Mouse (Mus musculus) monocyte, adult 59 days (primary cell): ENCODE measurements around the gene P2rx2. TPM values are rescaled to one million over a fixed set of nuclear protein-coding genes. Genes with fewer than 3 reads are reported as not detected.

ENCODE experiments used
- total RNA-seq, 2 experiments: library from RNA; stranded (reverse); gene quantifications; one replicate each; pipeline ENCODE4 v1.2.4; 2023

The P2rx2 gene
- not detected for total RNA-seq

GRCm38 (mm10) chr5:110342648-110343284 lies at the start of gene P2rx2:
Gene P2rx2 (minus strand): TSS chr5:110343212.

GRCm38 (mm10) chr5:110344524-110344923 lies 1.5 kb upstream of the P2rx2 start, which contains the start of gene Lrcol1:
Gene Lrcol1 (plus strand): TSS chr5:110344730.

Other genes with a start within 250 kb of the P2rx2 start
- gene Gm35315, start 248.8 kb downstream of the P2rx2 start, total RNA-seq, result under 1 TPM; 0.13 to 0.15 TPM
- gene Plcxd1, start 243.2 kb downstream of the P2rx2 start, total RNA-seq, result not detected
- gene Gtpbp6, start 235.0 kb downstream of the P2rx2 start, total RNA-seq, result 10 to 100 TPM; 74.3 to 98.1 TPM
- 1 to 10 TPM; 3.7 to 4.8 TPM for gene Zfp605, start 233.1 kb downstream of the P2rx2 start, total RNA-seq
- gene Chfr, start 207.4 kb downstream of the P2rx2 start, total RNA-seq, result 10 to 100 TPM; 78.7 to 86.6 TPM
- 10 to 100 TPM; 28.4 to 29.5 TPM for gene Golga3, start 166.5 kb downstream of the P2rx2 start, total RNA-seq
- gene Ankle2, start 112.2 kb downstream of the P2rx2 start, total RNA-seq, result 10 to 100 TPM; 81.2 to 94.6 TPM
- gene Pgam5, start 73.3 kb downstream of the P2rx2 start, total RNA-seq, result 10 to 100 TPM; 18.4 to 22.0 TPM
- gene Pxmp2, start 57.0 kb downstream of the P2rx2 start, total RNA-seq, result under 1 TPM in 1 of 2 experiments, not detected in 1; 0.81 TPM
- 1 to 10 TPM in 1 of 2 experiments, under 1 TPM in 1; 0.84 to 1.1 TPM for gene Pole, start 56.9 kb downstream of the P2rx2 start, total RNA-seq
- not detected for gene Lrcol1, start 1.5 kb upstream of the P2rx2 start, total RNA-seq
- 100 to 1,000 TPM in 1 of 2 experiments, 10 to 100 TPM in 1; 97.6 to 110 TPM for gene Fbrsl1, start 105.3 kb upstream of the P2rx2 start, total RNA-seq
- 10 to 100 TPM; 12.8 to 16.2 TPM for gene Galnt9, start 201.1 kb upstream of the P2rx2 start, total RNA-seq